Mouse (Mus musculus) myocyte (in vitro differentiated cells): ENCODE measurements around the gene Txk. TPM values are rescaled to one million over a fixed set of nuclear protein-coding genes. Genes with fewer than 3 reads are reported as not detected.

Experiments used
- H3K27me3 ChIP-seq: one replicate; pipeline ENCODE4 v1.6.1; 2011; ENCODE audit not compliant: control insufficient read depth, insufficient read depth, insufficient read length
- H3K36me3 ChIP-seq: one replicate; pipeline ENCODE4 v1.6.1; 2011; ENCODE audit not compliant: control insufficient read depth, insufficient read depth
- H3K4me2 ChIP-seq: one replicate; pipeline ENCODE4 v1.6.1; 2011; ENCODE audit warnings: low read depth, control low read depth
- H3K4me3 ChIP-seq: one replicate; pipeline ENCODE4 v1.5.1; 2011; ENCODE audit warnings: mild to moderate bottlenecking, control low read depth, moderate library complexity
- H3K79me2 ChIP-seq: one replicate; pipeline ENCODE4 v1.6.1; 2011; ENCODE audit not compliant: control insufficient read depth, insufficient read depth
- H3ac ChIP-seq: one replicate; pipeline ENCODE4 v1.6.1; 2011; ENCODE audit not compliant: control insufficient read depth, insufficient read length
- CEBPB ChIP-seq: IDR thresholded peaks from 2 replicates; pipeline ENCODE4 v1.6.1; 2011; ENCODE audit warnings: mild to moderate bottlenecking, moderate library complexity; ENCODE audit not compliant: poor library complexity, insufficient read depth, severe bottlenecking
- E2F4 ChIP-seq: IDR thresholded peaks from one replicate; pipeline ENCODE4 v1.6.1; 2011; ENCODE audit warnings: mild to moderate bottlenecking, control low read depth, moderate library complexity; ENCODE audit not compliant: insufficient read depth
- MAX ChIP-seq: IDR thresholded peaks from one replicate; pipeline ENCODE4 v1.6.1; 2011; ENCODE audit warnings: low read depth, mild to moderate bottlenecking, control low read depth
- MYOD1 ChIP-seq, 3 experiments: IDR thresholded peaks; one replicate each; pipeline ENCODE4 v1.6.1; 2011; ENCODE audit warnings: control low read depth in 2 of 3, low read depth in 2 of 3, mild to moderate bottlenecking in 2 of 3, moderate library complexity in 1 of 3; ENCODE audit not compliant: insufficient read length in 2 of 3, control insufficient read depth in 1 of 3
- MYOG ChIP-seq, 3 experiments: IDR thresholded peaks; one replicate each; pipeline ENCODE4 v1.6.1; 2011; ENCODE audit warnings: control low read depth in 2 of 3, low read depth in 2 of 3, mild to moderate bottlenecking in 2 of 3; ENCODE audit not compliant: insufficient read length in 2 of 3, control insufficient read depth in 1 of 3, insufficient read depth in 1 of 3
- POLR2A ChIP-seq: IDR thresholded peaks from one replicate; pipeline ENCODE4 v1.6.1; 2011; ENCODE audit warnings: low read depth, mild to moderate bottlenecking, control low read depth, moderate library complexity; ENCODE audit not compliant: insufficient read length
- POLR2AphosphoS2 ChIP-seq: IDR thresholded peaks from one replicate; pipeline ENCODE4 v1.6.1; 2011; ENCODE audit warnings: low read depth, control low read depth; ENCODE audit not compliant: insufficient read length
- REST ChIP-seq: IDR thresholded peaks from one replicate; pipeline ENCODE4 v1.6.1; 2011; ENCODE audit warnings: mild to moderate bottlenecking, control low read depth, moderate library complexity; ENCODE audit not compliant: insufficient read depth, insufficient read length
- SRF ChIP-seq: IDR thresholded peaks from one replicate; pipeline ENCODE4 v1.6.1; 2011; ENCODE audit warnings: low read depth; ENCODE audit not compliant: control insufficient read depth, insufficient read length
- TCF12 ChIP-seq: IDR thresholded peaks from one replicate; pipeline ENCODE4 v1.6.1; 2011; ENCODE audit warnings: mild to moderate bottlenecking, control low read depth; ENCODE audit not compliant: poor library complexity, insufficient read depth, severe bottlenecking
- TCF3 ChIP-seq: IDR thresholded peaks from one replicate; pipeline ENCODE4 v1.6.1; 2011; ENCODE audit warnings: low read depth, control low read depth; ENCODE audit not compliant: insufficient read length
- USF1 ChIP-seq: IDR thresholded peaks from one replicate; pipeline ENCODE4 v1.6.1; 2011; ENCODE audit warnings: low read depth, mild to moderate bottlenecking, control low read depth, moderate library complexity
- polyA plus RNA-seq: library from polyadenylated mRNA; unstranded; fragments of >200 nt; fragmentation: generic; extraction: Trizol; gene quantifications from one replicate; pipeline ENCODE4 v1.2.1, GENCODE M21; 2012; ENCODE audit warnings: missing spikeins

The Txk gene
- 0.01 TPM for polyA plus RNA-seq

GRCm38 (mm10) chr5:72752585-72752984 is at the start of gene Txk:
Gene Txk (minus strand): TSS chr5:72752777.
- H3K4me3 ChIP-seq = no peak within 1 kb of the TSS

GRCm38 (mm10) chr5:72798563-72798962 is 46.0 kb upstream of the Txk start:
- no peaks in the 10 kb centered on the region for H3K36me3 ChIP-seq

More at GRCm38 (mm10) chr5:72752585-72752984, at the start of gene Txk:
- no peaks in the 10 kb centered on the region for H3K27me3 ChIP-seq
- TF ChIP-seq USF1 (no peak), TCF3 (no peak), POLR2A (no peak), MAX (no peak), SRF (no peak), REST (no peak), TCF12 (no peak), MYOD1 (IDR thresholded peaks at IDR 0.05; ENCODE audit: control insufficient read depth in 1 of 3, insufficient read length in 2 of 3, low read depth in 2 of 3) (no peak)
- no peak within 1 kb of the TSS for H3K4me2 ChIP-seq
- H3ac ChIP-seq = no peak within 1 kb of the TSS
- H3K36me3 ChIP-seq = no peaks in the 10 kb centered on the region
- H3K79me2 ChIP-seq = no peaks in the 10 kb centered on the region

GRCm38 (mm10) chr5:72796186-72796613 is 43.6 kb upstream of the Txk start:
- Histone ChIP-seq H3ac (no peak overlapping the region), H3K36me3 (no peaks in the 10 kb centered on the region), H3K4me3 (no peak overlapping the region), H3K79me2 (no peaks in the 10 kb centered on the region), H3K27me3 (no peaks in the 10 kb centered on the region), H3K4me2 (peak overlapping the region; percentile 72)
- no peak for TF ChIP-seq E2F4
- no peak for TF ChIP-seq REST
- no peak for TF ChIP-seq MAX
- no peak for TF ChIP-seq USF1
- no peak for TF ChIP-seq SRF
- TF ChIP-seq CEBPB = no peak
- TF ChIP-seq TCF12 = no peak
- TF ChIP-seq MYOG (IDR thresholded peaks at IDR 0.05; ENCODE audit: control insufficient read depth in 1 of 3, insufficient read depth in 1 of 3, insufficient read length in 2 of 3, low read depth in 2 of 3) = no peak
- no peak for TF ChIP-seq TCF3
- TF ChIP-seq POLR2A = no peak
- TF ChIP-seq POLR2AphosphoS2 = no peak
- TF ChIP-seq MYOD1 (IDR thresholded peaks at IDR 0.05; ENCODE audit: control insufficient read depth in 1 of 3, insufficient read length in 2 of 3, low read depth in 2 of 3) = no peak

More at GRCm38 (mm10) chr5:72798563-72798962, 46.0 kb upstream of the Txk start:
- Histone ChIP-seq H3K4me3 (no peak overlapping the region), H3K4me2 (no peak overlapping the region), H3K27me3 (no peaks in the 10 kb centered on the region), H3ac (no peak overlapping the region), H3K79me2 (no peaks in the 10 kb centered on the region)
- no peak for TF ChIP-seq E2F4
- no peak for TF ChIP-seq POLR2AphosphoS2

GRCm38 (mm10) chr5:72793309-72793850 is 40.8 kb upstream of the Txk start:
- no peak overlapping the region for H3ac ChIP-seq
- H3K36me3 ChIP-seq = no peaks in the 10 kb centered on the region
- TF ChIP-seq USF1 = no peak
- TF ChIP-seq MYOD1 (IDR thresholded peaks at IDR 0.05; ENCODE audit: control insufficient read depth in 1 of 3, insufficient read length in 2 of 3, low read depth in 2 of 3) = no peak
- TF ChIP-seq REST = no peak
- no peak for TF ChIP-seq POLR2A
- TF ChIP-seq TCF12 = no peak
- TF ChIP-seq CEBPB = no peak
- no peak for TF ChIP-seq SRF
- TF ChIP-seq TCF3 = no peak
- TF ChIP-seq MYOG (IDR thresholded peaks at IDR 0.05; ENCODE audit: control insufficient read depth in 1 of 3, insufficient read depth in 1 of 3, insufficient read length in 2 of 3, low read depth in 2 of 3) = no peak
- no peaks in the 10 kb centered on the region for H3K79me2 ChIP-seq
- no peak overlapping the region for H3K4me3 ChIP-seq
- H3K4me2 ChIP-seq = no peak overlapping the region
- no peaks in the 10 kb centered on the region for H3K27me3 ChIP-seq

GRCm38 (mm10) chr5:72791789-72792188 is 39.2 kb upstream of the Txk start:
- TF ChIP-seq CEBPB (no peak), MAX (no peak), TCF12 (no peak), REST (no peak), POLR2AphosphoS2 (no peak), SRF (no peak)
- no peaks in the 10 kb centered on the region for H3K36me3 ChIP-seq
- no peak overlapping the region for H3ac ChIP-seq
- H3K4me2 ChIP-seq = no peak overlapping the region
- no peaks in the 10 kb centered on the region for H3K27me3 ChIP-seq
- no peak overlapping the region for H3K4me3 ChIP-seq
- no peaks in the 10 kb centered on the region for H3K79me2 ChIP-seq
